Mouse (Mus musculus): ENCODE measurements around the gene Chd4. TPM values are rescaled to one million over a fixed set of nuclear protein-coding genes. Genes with fewer than 3 reads are reported as not detected.
A peak's percentile ranks its signal among the peaks of the same experiment; 100 is the strongest.

The Chd4 gene
- polyA plus RNA-seq, 1 experiment from 2014 or later = 198 TPM

DNA sequence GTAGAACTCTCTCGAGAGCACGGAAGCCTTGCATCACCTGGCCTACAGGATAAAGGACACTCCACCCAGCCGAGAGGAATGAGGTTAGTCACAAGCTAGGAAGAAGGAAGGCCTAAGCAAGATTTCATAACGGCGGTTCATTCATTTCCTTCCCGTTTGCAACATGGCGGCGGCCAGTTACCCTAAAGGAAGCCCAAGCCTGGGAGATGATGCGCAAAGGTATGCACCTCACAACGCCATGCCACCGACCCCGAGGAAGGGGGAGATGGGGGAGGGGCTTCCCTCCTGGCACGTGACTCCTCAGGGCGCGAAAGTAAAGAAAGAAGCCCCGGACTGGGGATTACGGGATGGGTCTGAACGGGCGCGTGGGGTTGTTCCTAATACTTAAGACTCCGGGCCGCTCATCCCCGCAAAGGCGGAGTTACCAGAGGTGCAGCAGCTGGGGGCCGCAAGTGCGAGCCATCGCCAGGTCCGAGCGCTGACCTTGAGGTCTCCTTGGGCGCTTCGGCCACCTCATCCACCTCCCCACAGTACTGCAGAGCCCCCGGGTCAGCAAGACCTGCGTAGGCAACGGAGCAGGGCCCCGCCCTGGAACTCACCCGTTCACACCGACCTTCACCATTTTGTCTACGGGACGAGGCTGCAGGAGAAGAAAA is 69.0 kb downstream of the Chd4 start:
- ChIA-PET POLR2A (interaction anchor here (0.7 to 1.2 kb wide), 5 partner anchors 9 to 107 kb away, joined by 3 to 5 read pairs (median 4); no protein-coding TSS in a partner anchor), CTCF (interaction anchor here (1.1 kb wide), 1 partner anchor 106 kb away, joined by 3 read pairs; no protein-coding TSS in a partner anchor)
- in situ Hi-C loops (cut with MboI; ENCODE audit: low pct_unique_long_range_greater_than_20kb) = no loop called here
- TF ChIP-seq CTCF (IDR thresholded peaks at IDR 0.05) = no peak
- ATAC-seq (no peak), DNase-seq (ENCODE audit: low read depth, low spot score) (no peak)
- no peaks in the 10 kb centered on the region for H3K27me3 ChIP-seq

DNA sequence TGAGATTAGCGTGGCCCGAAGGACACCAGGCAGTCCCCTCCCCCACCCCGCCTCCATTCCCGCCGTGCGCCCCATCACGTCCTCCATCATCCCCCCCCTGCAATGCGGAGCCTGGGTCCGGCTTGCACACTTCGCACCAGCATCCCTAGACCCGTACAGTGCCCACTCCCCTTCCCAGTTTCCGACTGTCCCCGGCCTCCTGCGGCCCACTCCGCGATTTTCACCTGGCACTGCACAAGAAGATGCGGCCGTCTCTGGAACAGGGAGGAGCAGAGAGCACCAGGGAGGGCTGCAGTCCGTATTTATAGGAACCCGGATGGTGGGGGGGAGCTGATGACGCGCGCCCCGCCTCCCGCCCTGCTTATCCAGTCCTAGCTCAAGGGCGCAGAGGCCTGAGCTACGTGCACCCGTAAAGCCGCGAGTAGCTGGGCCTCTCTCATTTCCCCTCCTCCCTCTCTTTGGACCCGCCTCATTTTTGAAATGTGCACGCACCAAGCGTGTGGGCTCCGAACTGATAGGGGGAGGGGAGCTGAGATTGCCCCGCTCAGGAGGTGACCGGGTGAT is 69.6 kb downstream of the Chd4 start:
- ChIA-PET POLR2A (interaction anchor here (0.7 to 1.5 kb wide), 5 partner anchors 11 to 106 kb away, joined by 4 to 5 read pairs (median 4); no protein-coding TSS in a partner anchor), CTCF (interaction anchor here (1.1 kb wide), 1 partner anchor 106 kb away, joined by 3 read pairs; no protein-coding TSS in a partner anchor)
- TF ChIP-seq CTCF (IDR thresholded peaks at IDR 0.05) = no peak
- peak; percentile 68 for ATAC-seq
- no peaks in the 10 kb centered on the region for H3K27me3 ChIP-seq
- in situ Hi-C loops (cut with MboI; ENCODE audit: low pct_unique_long_range_greater_than_20kb) = no loop called here
- DNase-seq (ENCODE audit: low read depth, low spot score) = peak; percentile 71

DNA sequence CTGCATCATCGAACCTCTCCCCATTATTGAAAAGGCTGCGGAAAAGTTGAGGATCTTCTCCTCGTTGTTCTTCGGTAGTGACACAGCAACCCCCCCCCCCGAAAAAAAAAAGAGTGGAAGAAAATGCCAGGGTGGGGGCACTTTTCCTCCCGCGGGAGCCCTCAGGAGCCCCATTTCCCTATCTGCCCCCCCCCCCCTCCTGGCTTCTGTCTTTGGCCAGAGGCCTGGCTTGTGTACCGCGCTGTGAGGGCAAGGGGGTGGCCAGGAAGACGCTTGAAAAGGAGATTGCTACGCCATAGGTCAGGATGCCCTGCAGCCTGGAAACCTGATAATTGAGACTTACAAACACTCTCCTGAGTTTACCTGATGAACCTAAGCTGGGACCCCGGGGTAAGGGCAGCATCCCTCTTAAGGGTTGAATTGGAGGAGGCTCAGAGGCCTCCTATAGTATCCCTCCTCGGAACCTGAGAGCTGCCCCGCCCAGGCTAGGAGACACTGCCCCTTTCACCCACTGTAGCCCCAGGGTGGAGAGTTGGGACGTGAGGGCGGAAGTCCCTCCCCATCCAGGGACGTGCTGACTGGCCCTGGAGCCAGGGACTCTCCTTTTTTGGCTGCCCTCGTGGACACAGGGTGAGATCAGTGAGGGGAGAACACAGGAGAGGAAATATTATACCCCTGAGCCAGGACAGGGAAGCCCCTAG is 70.4 kb downstream of the Chd4 start, which contains the start of gene Gapdh:
Gene Gapdh (minus strand): TSS at position 417 of the 701 bp plus-strand sequence.
- DNase-seq (ENCODE audit: low read depth, low spot score) (no peak), ATAC-seq (peak; percentile 84)
- no peaks in the 10 kb centered on the region for H3K27me3 ChIP-seq
- ChIA-PET POLR2A (interaction anchor here (0.7 to 1.5 kb wide), 5 partner anchors 8 to 69 kb away, joined by 4 to 6 read pairs (median 4); partner anchors contain the start of genes Mrpl51 and Ncapd2), CTCF (interaction anchor here (1.1 kb wide), 3 partner anchors 9 to 105 kb away, joined by 3 to 4 read pairs (median 3); no protein-coding TSS in a partner anchor)
- no peak for TF ChIP-seq CTCF (IDR thresholded peaks at IDR 0.05)
- in situ Hi-C loops (cut with MboI; ENCODE audit: low pct_unique_long_range_greater_than_20kb) = no loop called here

DNA sequence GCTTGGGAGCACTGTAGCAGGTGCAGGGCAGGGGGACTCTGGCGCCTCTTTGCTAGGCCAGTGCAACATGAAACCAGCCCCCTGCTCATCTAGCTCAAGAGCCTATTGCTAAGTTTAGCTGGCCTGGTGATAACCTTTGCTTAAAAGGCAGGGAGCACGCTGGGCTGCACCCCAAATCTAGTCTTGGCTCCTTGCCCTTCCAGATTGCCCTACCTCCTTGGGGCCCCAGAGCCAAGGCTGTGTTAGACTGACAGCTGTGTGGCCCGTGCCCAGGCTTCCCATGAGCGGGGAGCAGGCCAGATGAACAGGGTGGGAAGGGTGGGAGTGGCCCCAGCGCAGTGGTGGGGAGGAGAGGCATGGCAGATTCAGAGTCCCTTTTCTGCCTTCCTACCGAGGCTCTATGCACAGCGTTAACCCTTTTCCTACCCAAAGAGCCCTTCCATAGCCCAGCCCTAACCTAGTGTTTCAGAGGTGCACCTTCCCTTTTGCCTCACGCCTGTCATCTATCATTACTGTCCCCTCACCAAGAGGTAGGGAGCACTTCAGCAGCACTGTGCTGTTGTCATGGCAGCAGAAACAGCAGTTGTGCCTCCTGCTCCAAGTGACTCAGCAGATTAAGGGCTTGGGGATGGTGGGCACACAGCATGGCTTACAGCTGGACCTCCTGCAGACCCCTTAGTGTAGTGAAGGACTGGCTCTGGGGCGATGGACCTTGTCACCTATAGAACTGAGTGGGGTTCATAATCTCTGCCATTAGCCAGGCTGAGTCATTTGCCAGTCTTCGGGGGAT is 71.3 kb downstream of the Chd4 start:
- no peak for ATAC-seq
- TF ChIP-seq CTCF (IDR thresholded peaks at IDR 0.05) = no peak
- in situ Hi-C loops (cut with MboI; ENCODE audit: low pct_unique_long_range_greater_than_20kb) = no loop called here
- no peak for DNase-seq (ENCODE audit: low read depth, low spot score)
- POLR2A ChIA-PET = interaction anchor here (0.9 to 1.5 kb wide), 4 partner anchors 13 to 70 kb away, joined by 4 to 6 read pairs (median 6); partner anchors contain the start of genes Mrpl51 and Ncapd2
- CTCF ChIA-PET = interaction anchor here (1.1 kb wide), 2 partner anchors 10 to 52 kb away, joined by 3 to 4 read pairs; no protein-coding TSS in a partner anchor
- H3K27me3 ChIP-seq = no peaks in the 10 kb centered on the region

DNA sequence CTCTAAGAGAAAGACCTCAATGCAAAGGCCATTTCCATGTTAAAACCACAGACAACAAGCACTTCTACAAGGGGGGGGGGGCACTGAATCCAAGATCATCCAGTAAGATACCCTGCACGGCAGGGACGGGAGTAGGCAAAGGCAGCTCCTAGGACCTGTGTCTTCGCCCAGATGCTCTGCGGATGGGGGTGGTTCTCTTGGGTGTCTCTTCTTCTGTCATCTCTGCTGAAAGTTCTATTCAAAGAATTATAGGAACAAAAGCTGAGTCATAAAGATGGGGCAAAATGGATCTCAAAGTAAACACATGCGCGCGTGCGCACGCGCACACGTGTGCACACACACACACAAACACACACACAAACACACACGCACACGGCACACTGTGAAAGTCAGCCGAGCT is 72.3 kb downstream of the Chd4 start:
- DNase-seq (ENCODE audit: low read depth, low spot score) (no peak), ATAC-seq (no peak)
- no peaks in the 10 kb centered on the region for H3K27me3 ChIP-seq
- ChIA-PET POLR2A (interaction anchor here (0.7 to 0.9 kb wide), 2 partner anchors 64 to 1368 kb away, joined by 3 to 6 read pairs; no protein-coding TSS in a partner anchor), CTCF (interaction anchor here (1.2 to 2.7 kb wide), 2 partner anchors 13 to 18 kb away, joined by 4 to 9 read pairs; no protein-coding TSS in a partner anchor)
- in situ Hi-C loops (cut with MboI; ENCODE audit: low pct_unique_long_range_greater_than_20kb) = no loop called here
- TF ChIP-seq CTCF (IDR thresholded peaks at IDR 0.05) = no peak

DNA sequence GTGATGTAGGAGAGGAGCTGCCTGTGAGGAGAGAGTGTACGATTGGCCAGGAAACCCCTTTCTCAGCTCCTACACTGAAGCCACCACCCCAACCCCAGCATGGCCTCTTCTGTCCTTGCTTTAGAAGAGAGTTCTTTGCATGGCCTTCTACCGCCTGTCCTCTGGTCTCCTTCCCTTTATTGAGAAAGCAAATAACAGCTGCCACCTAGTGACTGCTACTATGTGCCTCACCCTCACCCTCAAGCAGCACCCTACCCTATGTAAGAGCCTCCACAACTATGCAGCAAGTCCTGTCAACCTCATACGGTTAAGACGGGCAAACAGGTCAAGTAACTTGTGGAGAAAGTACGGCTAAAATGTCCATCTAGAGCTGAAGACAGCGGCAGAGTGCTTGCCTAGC is 74.4 kb downstream of the Chd4 start:
- TF ChIP-seq CTCF (IDR thresholded peaks at IDR 0.05) = no peak
- ATAC-seq (no peak), DNase-seq (ENCODE audit: low read depth, low spot score) (no peak)
- CTCF ChIA-PET = interaction anchor here (0.6 to 2.7 kb wide), 5 partner anchors 11 to 101 kb away, joined by 3 to 9 read pairs (median 3); no protein-coding TSS in a partner anchor
- POLR2A ChIA-PET = interaction anchor here (0.6 to 1.3 kb wide), 3 partner anchors 11 to 101 kb away, joined by 3 to 5 read pairs (median 5); partner anchors contain the start of genes Mrpl51 and Ncapd2
- no peaks in the 10 kb centered on the region for H3K27me3 ChIP-seq
- in situ Hi-C loops (cut with MboI; ENCODE audit: low pct_unique_long_range_greater_than_20kb) = no loop called here

DNA sequence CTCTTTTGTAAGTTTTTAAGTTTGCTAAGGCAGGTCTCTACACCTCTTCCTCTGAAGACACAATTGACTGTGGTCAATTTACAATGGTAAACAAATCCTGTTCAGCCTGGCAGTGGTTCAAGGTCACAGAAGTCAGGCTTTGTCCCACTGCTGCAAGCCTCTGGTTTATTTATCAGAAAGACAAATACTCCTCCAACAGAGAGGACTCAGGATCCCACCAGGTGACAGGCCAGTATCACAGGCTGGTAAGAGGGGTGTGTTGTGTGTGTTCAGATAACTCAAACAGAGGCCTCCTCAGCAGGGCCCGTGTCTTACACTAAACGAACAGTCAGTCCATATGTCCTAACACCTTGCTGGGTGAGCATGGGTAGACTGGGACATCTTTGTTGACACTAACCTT is 76.7 kb downstream of the Chd4 start:
- no peak for ATAC-seq
- ChIA-PET CTCF (no interaction called here), POLR2A (no interaction called here)
- in situ Hi-C loops (cut with MboI; ENCODE audit: low pct_unique_long_range_greater_than_20kb) = no loop called here
- no peaks in the 10 kb centered on the region for H3K27me3 ChIP-seq
- TF ChIP-seq CTCF (IDR thresholded peaks at IDR 0.05) = no peak
- no peak for DNase-seq (ENCODE audit: low read depth, low spot score)

DNA sequence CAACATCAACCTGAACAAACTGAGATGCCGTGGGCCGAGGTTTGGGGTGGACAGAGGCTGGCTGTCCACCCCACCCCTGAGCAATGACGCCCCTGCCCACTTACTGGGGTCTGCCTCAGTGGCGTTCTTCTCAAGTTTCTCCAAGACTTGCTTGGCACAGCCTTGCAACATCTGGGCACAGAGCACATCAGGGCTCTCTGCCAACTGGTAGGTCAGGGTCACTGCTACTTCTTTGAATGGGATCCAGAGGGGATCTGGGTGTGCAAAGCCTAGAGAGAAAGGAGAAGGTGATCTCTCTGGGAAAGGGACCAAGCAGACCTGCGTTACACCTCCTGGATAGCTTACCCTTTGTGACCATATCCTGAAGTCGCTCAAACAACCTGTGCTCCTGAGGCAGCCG is 77.5 kb downstream of the Chd4 start:
- CTCF ChIA-PET = interaction anchor here (1.0 kb wide), 1 partner anchor 15 kb away, joined by 3 read pairs; no protein-coding TSS in a partner anchor
- TF ChIP-seq CTCF (IDR thresholded peaks at IDR 0.05) = no peak
- DNase-seq (ENCODE audit: low read depth, low spot score) = no peak
- ATAC-seq = no peak
- H3K27me3 ChIP-seq = no peaks in the 10 kb centered on the region
- in situ Hi-C loops (cut with MboI; ENCODE audit: low pct_unique_long_range_greater_than_20kb) = no loop called here
- POLR2A ChIA-PET = no interaction called here

DNA sequence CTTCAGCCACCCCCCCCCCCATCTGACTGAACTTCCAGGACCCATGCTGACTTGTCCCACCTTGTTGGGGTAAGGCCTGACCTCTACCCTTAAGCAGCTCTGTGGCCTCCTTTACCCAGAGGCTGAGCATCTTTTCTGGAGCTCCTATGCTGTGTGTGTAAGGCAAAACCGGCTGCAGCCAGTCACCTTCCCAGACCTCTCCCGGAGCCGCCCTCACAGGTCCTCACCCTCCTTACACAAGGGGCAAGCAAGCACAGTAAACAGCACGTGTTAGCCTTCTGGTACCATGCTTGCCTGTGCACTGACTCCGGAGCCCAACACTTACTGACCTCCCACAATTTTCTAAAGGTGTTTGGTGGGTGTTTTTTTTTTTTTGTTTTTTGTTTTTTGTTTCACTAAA is 79.7 kb downstream of the Chd4 start:
- ATAC-seq = no peak
- in situ Hi-C loops (cut with MboI; ENCODE audit: low pct_unique_long_range_greater_than_20kb) = no loop called here
- ChIA-PET CTCF (no interaction called here), POLR2A (interaction anchor here (1.2 kb wide), 1 partner anchor 11 kb away, joined by 5 read pairs; no protein-coding TSS in a partner anchor)
- H3K27me3 ChIP-seq = no peaks in the 10 kb centered on the region
- TF ChIP-seq CTCF (IDR thresholded peaks at IDR 0.05) = no peak
- DNase-seq (ENCODE audit: low read depth, low spot score) = no peak
